Mouse (Mus musculus): ENCODE results near the gene Gpa33.

Gene Gpa33

GRCm38 (mm10) chr1:166130224-166130860 is at the start of gene Gpa33:
Gene Gpa33 (plus strand): TSS chr1:166130238.
- in situ Hi-C loops (cut with MboI; ENCODE audit: low sequenced_read_pairs): no loop called here

GRCm38 (mm10) chr1:166088446-166089170 is 41.4 kb upstream of the Gpa33 start:
- in situ Hi-C loops (cut with MboI; ENCODE audit: low sequenced_read_pairs): no loop called here

- in situ Hi-C loops (cut with MboI; ENCODE audit: low sequenced_read_pairs): no loop called here
These were observed 40.7 kb upstream of the Gpa33 start for GRCm38 (mm10) chr1:166089337-166089736.

GRCm38 (mm10) chr1:166089739-166090138 is 40.3 kb upstream of the Gpa33 start:
- in situ Hi-C loops (cut with MboI; ENCODE audit: low sequenced_read_pairs): no loop called here

GRCm38 (mm10) chr1:166090306-166090705 is 39.7 kb upstream of the Gpa33 start:
- in situ Hi-C loops (cut with MboI; ENCODE audit: low sequenced_read_pairs): no loop called here

GRCm38 (mm10) chr1:166094462-166094861 is 35.6 kb upstream of the Gpa33 start:
- in situ Hi-C loops (cut with MboI; ENCODE audit: low sequenced_read_pairs): no loop called here

- in situ Hi-C loops (cut with MboI; ENCODE audit: low sequenced_read_pairs): no loop called here
These were observed 31.9 kb upstream of the Gpa33 start for GRCm38 (mm10) chr1:166098120-166098519.

- in situ Hi-C loops (cut with MboI; ENCODE audit: low sequenced_read_pairs): no loop called here
These were observed 27.0 kb upstream of the Gpa33 start for GRCm38 (mm10) chr1:166102920-166103608.

GRCm38 (mm10) chr1:166104858-166105257 is 25.2 kb upstream of the Gpa33 start:
- in situ Hi-C loops (cut with MboI; ENCODE audit: low sequenced_read_pairs): no loop called here

- in situ Hi-C loops (cut with MboI; ENCODE audit: low sequenced_read_pairs): no loop called here
These were observed 24.6 kb upstream of the Gpa33 start for GRCm38 (mm10) chr1:166105464-166105863.

GRCm38 (mm10) chr1:166114986-166115385 is 15.1 kb upstream of the Gpa33 start:
- in situ Hi-C loops (cut with MboI; ENCODE audit: low sequenced_read_pairs): no loop called here

- in situ Hi-C loops (cut with MboI; ENCODE audit: low sequenced_read_pairs): no loop called here
These were observed 14.3 kb upstream of the Gpa33 start for GRCm38 (mm10) chr1:166115719-166116118.

- in situ Hi-C loops (cut with MboI; ENCODE audit: low sequenced_read_pairs): no loop called here
These were observed 12.0 kb upstream of the Gpa33 start for GRCm38 (mm10) chr1:166117866-166118639.

- in situ Hi-C loops (cut with MboI; ENCODE audit: low sequenced_read_pairs): no loop called here
These were observed 7.9 kb upstream of the Gpa33 start for GRCm38 (mm10) chr1:166122114-166122513.

GRCm38 (mm10) chr1:166123045-166123444 is 7.0 kb upstream of the Gpa33 start:
- in situ Hi-C loops (cut with MboI; ENCODE audit: low sequenced_read_pairs): no loop called here

GRCm38 (mm10) chr1:166123751-166124150 is 6.3 kb upstream of the Gpa33 start:
- in situ Hi-C loops (cut with MboI; ENCODE audit: low sequenced_read_pairs): no loop called here

- in situ Hi-C loops (cut with MboI; ENCODE audit: low sequenced_read_pairs): no loop called here
These were observed 5.0 kb upstream of the Gpa33 start for GRCm38 (mm10) chr1:166124932-166125593.

- in situ Hi-C loops (cut with MboI; ENCODE audit: low sequenced_read_pairs): no loop called here
These were observed 3.7 kb upstream of the Gpa33 start for GRCm38 (mm10) chr1:166126290-166126689.

GRCm38 (mm10) chr1:166126795-166127194 is 3.2 kb upstream of the Gpa33 start:
- in situ Hi-C loops (cut with MboI; ENCODE audit: low sequenced_read_pairs): no loop called here

GRCm38 (mm10) chr1:166127719-166128118 is 2.3 kb upstream of the Gpa33 start, which contains the start of gene Dusp27:
Gene Dusp27 (minus strand): TSS chr1:166127922.
- in situ Hi-C loops (cut with MboI; ENCODE audit: low sequenced_read_pairs): no loop called here

- in situ Hi-C loops (cut with MboI; ENCODE audit: low sequenced_read_pairs): no loop called here
These were observed 1.5 kb upstream of the Gpa33 start for GRCm38 (mm10) chr1:166128551-166128950.
